Mouse (Mus musculus) left cerebral cortex, adult 2 months (tissue): ENCODE results near the gene Abcf2. TPM values are rescaled to one million over a fixed set of nuclear protein-coding genes. Genes with fewer than 3 reads are reported as not detected.
A peak's percentile ranks its signal among the peaks of the same experiment; 100 is the strongest.

Source experiments
- DNase-seq, 2 experiments: peaks; one replicate each; pipeline ENCODE4 v3.0.0; 2021 to 2022; ENCODE audit warnings: low spot score in 2 of 2, mixed read lengths in 1 of 2; ENCODE audit errors: extremely low spot score in 1 of 2
- H3K27ac ChIP-seq: fragments of 200-600 bp; 2 replicates; pipeline ENCODE4 v1.8.1; 2022
- H3K4me3 ChIP-seq: fragments of 200-600 bp; 2 replicates; pipeline ENCODE4 v1.8.1; 2022
- CTCF ChIP-seq: fragments of 200-600 bp; IDR thresholded peaks from 2 replicates; pipeline ENCODE4 v1.8.1; 2022; ENCODE audit warnings: antibody characterized with exemption, mild to moderate bottlenecking, moderate library complexity
- intact Hi-C: fragments of 180-260 bp; cut with DNase I; formaldehyde crosslinking; loops from one replicate; pipeline ENCODE4 v1.15.1; 2025
- microRNA-seq, 2 experiments: library from miRNA; unstranded; fragments of <30 nt; microRNA quantifications; one replicate each; pipeline ENCODE4 v1.2.0; 2021
- total RNA-seq, 2 experiments: library from RNA; stranded (reverse); gene quantifications; 2 replicates each; pipeline ENCODE4 v1.2.3; 2021

The Abcf2 gene
- total RNA-seq, 2 experiments from 2014 or later = 82.4 to 89.0 TPM

DNA sequence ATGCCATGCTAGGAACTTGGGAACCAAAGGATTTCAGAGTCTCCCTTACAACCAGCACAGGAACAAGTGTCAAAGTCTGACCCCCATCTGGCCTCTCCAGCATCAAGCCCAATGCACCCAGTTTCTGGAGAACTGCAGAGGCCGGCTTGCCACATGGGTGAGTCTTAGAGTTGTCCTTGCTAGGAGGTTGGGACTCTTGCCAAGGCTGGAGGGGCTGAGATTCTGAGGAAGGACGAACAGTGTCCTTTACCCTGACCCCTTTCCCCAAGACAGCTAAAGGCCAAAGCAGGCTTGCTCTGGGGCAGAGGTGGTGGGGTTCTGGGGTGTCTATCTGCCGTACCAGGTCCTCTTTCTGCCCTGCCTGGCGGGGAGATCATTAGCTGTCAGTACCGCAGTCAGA is 40.8 kb downstream of the Abcf2 start:
- H3K4me3 ChIP-seq = no peak overlapping the region

DNA sequence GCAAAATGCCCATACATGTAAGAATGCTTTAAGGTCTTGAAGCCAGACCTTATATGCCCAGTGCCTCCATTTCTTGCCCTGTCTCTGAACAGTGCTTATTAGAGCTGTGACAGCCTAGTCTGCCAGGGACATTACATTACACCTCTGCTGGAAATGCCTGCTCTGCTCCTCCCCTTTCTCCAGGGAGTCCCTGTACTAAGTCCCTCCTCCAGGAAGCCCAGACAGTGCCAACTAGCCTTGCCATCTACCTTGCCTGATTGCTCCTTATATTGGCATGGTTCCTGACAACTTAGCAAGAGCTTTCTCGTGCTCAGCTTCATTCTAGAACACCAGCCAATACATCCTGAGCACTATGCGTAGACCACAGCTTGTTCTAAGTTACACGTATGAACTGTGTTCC is 41.5 kb downstream of the Abcf2 start:
- no peak overlapping the region for H3K4me3 ChIP-seq
- H3K27ac ChIP-seq = no peak overlapping the region
- DNase-seq = no peak
- intact Hi-C loops = no loop called here
- TF ChIP-seq CTCF = no peak

More for the DNA sequence above, 40.8 kb downstream of the Abcf2 start:
- intact Hi-C loops = no loop called here
- no peak for TF ChIP-seq CTCF
- no peak for DNase-seq
- H3K27ac ChIP-seq = no peak overlapping the region

DNA sequence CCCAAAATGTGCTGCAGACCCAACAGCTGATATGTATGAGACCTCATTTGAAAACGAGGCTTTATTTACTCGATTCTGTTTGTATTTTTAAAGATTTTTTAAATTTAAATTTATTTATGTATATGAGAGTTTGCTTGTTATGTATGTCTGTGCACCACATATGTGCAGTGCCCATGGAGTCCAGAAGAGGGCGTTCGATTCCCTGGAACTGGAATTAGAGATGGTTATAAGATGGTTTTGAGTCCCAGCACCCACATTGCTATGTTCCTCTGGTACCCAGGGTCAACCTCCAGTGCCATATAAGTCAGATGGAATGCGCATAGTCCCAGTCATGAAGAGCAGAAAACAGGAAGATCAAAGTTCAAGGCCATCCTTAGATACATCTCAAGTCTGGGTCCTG is 43.0 kb downstream of the Abcf2 start:
- peak; percentile 21 for TF ChIP-seq CTCF
- DNase-seq = no peak
- Histone ChIP-seq H3K27ac (no peak overlapping the region), H3K4me3 (no peak overlapping the region)
- intact Hi-C loops = loop anchor here (5.0 kb wide), 1 partner anchor 118 kb away; no protein-coding TSS in a partner anchor

DNA sequence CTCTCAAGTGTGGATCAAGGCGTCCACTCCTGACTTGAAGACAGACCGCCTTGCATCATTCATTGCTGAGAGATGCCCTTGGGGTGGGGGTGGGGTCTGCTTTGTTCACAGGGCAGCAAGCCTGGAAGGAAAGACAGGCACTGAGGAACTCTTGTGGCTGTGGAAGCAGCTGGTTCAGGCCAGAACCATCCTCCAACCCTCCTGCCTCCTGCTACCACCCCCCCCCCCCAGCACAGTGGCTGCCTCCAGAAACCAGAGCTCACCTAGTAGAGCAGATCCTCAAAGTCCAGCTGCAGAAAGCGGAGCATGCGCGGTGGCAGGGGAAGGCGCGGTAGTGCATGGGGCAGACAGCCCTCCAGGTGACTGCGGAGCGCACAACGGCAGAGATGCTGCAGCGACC is 43.9 kb downstream of the Abcf2 start:
- no peak for TF ChIP-seq CTCF
- intact Hi-C loops = loop anchor here (5.0 kb wide), 1 partner anchor 119 kb away; no protein-coding TSS in a partner anchor
- no peak overlapping the region for H3K4me3 ChIP-seq
- DNase-seq = no peak
- no peak overlapping the region for H3K27ac ChIP-seq

DNA sequence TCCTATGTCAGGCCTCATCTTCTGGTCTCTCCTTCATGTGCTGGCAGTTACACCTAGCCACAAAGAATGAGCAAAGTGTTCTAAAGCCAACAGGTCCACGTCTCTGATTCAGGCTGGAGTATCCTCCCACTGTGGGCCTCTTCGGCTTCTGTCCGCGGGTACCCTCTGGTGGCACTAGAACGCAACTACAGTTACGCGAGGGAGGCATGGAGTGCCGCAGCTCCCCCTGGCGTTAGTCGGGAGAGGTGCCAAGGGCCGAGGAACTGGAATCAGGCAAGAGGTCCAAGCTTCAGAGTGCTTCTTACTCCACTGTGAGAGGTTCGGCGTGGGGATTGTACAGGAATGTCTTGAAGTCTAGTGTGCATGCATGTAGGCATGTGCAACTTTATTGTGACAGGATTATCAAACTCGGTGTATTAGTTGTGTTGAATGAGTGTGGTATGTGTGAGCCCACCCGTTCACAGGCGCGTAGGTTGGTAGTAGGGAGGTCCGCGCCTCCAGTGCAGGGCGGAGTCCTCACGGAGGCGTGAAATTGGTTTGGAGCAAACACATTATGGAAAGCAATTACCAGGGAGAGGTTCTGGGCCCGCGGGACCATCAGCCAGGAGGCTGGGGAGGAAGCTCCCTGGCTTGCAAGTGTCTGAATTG is 47.1 kb downstream of the Abcf2 start:
- DNase-seq = peak; percentile 89 to 95
- TF ChIP-seq CTCF = no peak; the same call in none of the 2 replicates
- H3K27ac ChIP-seq = no peak overlapping the region
- no peak overlapping the region for H3K4me3 ChIP-seq
- intact Hi-C loops = loop anchor here (2.0 to 5.0 kb wide), 2 partner anchors 47 to 122 kb away; no protein-coding TSS in a partner anchor

DNA sequence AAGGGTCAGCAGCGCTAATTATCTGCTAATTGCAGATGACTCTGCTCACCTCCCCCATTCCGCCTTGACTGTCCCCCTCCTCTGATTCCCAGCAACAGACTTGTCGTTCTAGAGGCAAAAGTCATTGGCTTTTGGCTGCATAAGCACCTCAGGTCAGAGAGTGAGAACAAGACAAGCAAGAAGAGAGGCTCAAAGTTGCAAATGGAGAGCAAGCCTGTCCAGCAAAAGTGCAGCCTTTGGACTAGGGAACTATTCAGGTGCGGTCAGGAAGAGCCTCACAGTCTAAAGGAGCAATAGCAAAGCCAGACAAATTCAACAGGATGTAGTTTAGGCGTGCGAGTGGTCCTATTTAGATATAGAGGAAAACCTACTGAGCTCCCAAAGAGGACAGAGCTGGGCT is 49.5 kb downstream of the Abcf2 start:
- Histone ChIP-seq H3K4me3 (no peak overlapping the region), H3K27ac (no peak overlapping the region)
- no peak for DNase-seq
- TF ChIP-seq CTCF = no peak
- intact Hi-C loops = no loop called here

DNA sequence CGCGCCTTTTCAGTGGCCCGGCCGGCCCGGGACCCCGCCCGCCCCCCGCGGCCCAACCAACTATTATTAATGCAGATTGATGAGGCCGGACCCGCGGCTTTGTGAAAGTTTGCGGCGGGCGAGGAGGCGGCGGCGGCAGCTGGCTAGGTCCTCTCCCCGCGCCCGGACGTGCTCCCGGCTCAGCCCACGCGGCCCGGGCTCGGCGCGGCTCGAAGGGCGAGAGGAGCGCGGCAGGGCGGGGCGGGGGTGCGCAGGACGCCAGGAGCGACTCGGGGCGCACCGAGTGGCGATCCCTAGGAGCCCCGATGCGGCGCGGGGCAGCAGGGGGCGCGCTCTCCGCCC is 50.4 kb downstream of the Abcf2 start, which contains the start of gene Gbx1:
Gene Gbx1, minus strand, starts transcription at position 314 of the 342 bp plus-strand sequence.
- intact Hi-C loops = no loop called here
- TF ChIP-seq CTCF = peak; percentile 7
- Histone ChIP-seq H3K27ac (no peak within 1 kb of the TSS), H3K4me3 (peak within 1 kb of the TSS; percentile 35)
- no peak for DNase-seq

DNA sequence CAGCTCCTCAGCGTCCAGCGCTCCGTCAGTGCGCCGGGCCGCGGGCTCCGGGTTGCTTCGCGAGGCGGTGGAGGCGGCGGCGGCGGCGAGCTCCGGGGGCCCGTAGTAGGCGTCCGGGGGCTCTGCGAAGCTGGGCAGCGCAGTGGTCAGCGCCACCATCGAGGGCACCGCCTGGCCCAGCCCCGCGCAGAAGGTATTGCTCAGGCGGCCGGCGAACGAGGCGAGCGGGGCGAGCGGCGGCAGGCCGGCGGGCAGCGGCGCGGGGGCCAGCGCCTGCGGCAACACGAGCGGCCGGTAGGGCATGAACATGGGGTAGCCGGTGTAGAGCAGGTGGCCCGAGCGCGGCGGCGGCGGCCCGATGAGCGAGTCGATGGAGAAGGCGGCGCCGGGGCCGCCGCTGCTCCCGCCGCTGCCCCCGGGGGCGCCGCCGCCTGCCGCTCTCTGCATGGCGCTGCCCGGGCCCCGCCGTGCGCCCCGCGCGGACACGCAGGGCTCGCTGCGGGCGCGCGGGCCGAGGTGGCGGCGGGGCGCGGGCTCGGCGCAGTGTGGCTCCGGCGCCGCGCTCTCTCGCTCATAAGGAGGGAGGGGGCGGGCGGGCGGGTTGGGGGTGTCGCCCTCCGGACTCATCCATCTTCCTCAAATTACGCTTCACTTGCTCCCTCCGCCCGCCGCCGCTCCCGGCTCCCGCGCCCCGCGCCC is 50.9 kb downstream of the Abcf2 start:
- Histone ChIP-seq H3K27ac (no peak overlapping the region), H3K4me3 (peak overlapping the region; percentile 35)
- no peak; the same call in 1 of the 2 replicates for TF ChIP-seq CTCF
- no peak for DNase-seq
- intact Hi-C loops = no loop called here

DNA sequence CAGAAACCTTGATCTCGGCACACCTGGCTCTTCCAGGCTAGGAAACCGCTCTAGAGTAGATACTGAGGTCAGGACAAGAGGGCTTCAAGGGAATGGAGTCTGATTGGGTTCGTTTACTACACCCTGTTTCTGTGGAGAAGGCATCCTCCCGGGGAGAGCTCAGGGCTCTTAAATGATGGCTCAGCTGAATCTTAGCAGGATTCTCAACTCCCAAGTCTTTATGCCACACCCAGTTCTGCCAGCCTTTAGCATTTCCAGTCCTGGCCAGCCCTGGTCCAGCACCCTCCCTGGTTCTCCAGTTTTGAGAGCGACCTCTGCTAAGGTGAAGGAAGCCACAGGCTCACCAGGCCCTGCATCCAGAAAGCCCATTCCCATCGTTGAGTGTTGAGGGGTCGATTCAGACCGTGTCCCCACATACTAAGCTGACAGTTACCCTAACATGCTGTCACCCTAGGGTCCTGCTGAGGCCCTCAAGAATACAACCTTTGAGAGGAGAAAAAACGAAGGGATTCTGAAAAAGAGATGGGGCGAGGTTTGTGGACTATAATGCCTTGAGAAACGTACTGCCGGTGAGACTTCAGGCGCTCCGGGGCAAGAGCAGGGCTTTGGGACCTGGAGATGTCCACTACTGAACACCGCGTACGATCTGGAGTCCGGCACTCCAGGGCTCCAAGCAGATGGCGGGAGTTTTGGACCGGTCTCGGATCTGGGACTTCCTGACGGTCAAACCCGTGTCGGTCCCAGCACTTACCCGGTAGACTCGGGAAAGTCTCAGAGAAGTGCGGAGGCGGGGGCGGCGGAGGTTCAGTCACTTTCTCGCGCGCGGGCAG is 51.7 kb downstream of the Abcf2 start:
- TF ChIP-seq CTCF = no peak
- Histone ChIP-seq H3K4me3 (no peak overlapping the region; the same call in 1 of the 2 replicates), H3K27ac (no peak overlapping the region)
- intact Hi-C loops = no loop called here
- DNase-seq = no peak

DNA sequence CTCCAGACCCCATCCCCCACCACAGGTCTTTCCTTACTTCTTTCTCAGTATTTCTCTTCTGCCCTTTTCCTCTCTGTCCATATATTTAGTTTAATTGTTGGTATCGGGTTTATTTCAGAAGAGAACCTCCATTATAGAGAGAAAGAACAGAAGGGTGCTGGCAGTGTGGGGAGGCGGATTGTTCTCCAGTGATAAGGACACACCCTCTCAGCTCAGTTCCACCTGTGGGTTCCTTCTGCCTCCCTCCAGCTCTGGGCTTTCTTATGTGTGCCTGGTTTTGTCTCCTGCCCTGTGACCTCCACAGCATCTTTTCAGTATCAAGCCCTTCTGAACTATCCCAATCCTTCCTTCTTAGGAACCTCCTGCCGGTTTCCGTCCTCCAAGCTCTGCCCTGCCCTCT is 52.7 kb downstream of the Abcf2 start:
- intact Hi-C loops = no loop called here
- DNase-seq = no peak
- Histone ChIP-seq H3K4me3 (no peak overlapping the region), H3K27ac (no peak overlapping the region)
- no peak for TF ChIP-seq CTCF

DNA sequence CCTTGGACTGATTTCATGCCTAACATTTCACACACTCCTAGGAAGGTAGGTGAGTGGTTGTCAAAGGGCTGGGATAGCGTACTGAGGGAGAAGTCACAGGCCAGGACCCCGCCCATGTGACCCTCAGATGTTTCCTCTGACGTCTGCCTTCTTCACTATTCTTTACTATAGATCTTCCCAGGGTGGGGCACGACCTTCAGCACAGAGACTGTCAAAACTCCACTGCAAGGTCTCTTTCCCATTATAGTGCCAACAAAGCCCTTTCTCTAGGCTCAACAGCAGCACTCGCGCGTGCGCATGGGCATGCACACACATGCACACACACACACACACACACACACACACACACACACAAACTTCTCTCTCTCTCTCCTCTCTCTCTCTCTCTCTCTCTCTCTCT is 53.5 kb downstream of the Abcf2 start:
- H3K4me3 ChIP-seq = no peak overlapping the region
- no peak for TF ChIP-seq CTCF
- intact Hi-C loops = no loop called here
- DNase-seq = no peak
- H3K27ac ChIP-seq = no peak overlapping the region

DNA sequence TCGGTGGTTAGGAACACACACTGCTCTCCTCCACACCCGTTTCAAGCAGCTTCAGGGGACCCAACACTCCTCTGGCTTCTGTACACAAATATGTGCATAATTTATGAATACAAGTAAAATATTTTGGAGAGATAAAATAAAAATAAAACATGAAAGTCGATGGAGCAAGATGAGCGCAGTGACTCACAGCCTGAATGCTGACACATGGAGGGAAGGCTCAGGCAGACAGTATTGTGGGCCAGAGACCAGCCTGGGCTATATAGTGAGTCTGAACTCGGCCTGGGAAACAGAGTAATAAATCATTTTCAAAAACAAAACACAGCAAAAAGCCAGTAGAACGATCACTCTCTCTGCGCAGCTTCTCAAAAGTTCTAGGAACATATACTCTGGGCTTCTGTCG is 55.9 kb downstream of the Abcf2 start:
- intact Hi-C loops = no loop called here

More for the DNA sequence above, 55.9 kb downstream of the Abcf2 start:
- TF ChIP-seq CTCF = no peak
- H3K4me3 ChIP-seq = no peak overlapping the region
- no peak for DNase-seq
- H3K27ac ChIP-seq = no peak overlapping the region

Small RNA genes within 50 kb of the gene (microRNA-seq; reads per million reads assigned to microRNA genes)
- gene Mir671 = 2,142 to 2,719 reads per million in 2 experiments

Other genes with a start within 250 kb of the Abcf2 start
- gene Kcnh2, start 225.9 kb downstream of the Abcf2 start, total RNA-seq = 10 to 100 TPM; 28.6 to 32.8 TPM
- gene Nos3, start 212.7 kb downstream of the Abcf2 start, total RNA-seq = 1 to 10 TPM; 8.8 to 9.3 TPM
- gene Atg9b, start 185.3 kb downstream of the Abcf2 start, total RNA-seq = 1 to 10 TPM; 4.0 to 4.2 TPM
- gene Abcb8, start 183.8 kb downstream of the Abcf2 start, total RNA-seq = 10 to 100 TPM; 45.3 to 54.9 TPM
- under 1 TPM in 1 of 2 experiments, not detected in 1; 0.36 TPM for gene Asic3, start 164.1 kb downstream of the Abcf2 start, total RNA-seq
- 100 to 1,000 TPM; 118 to 129 TPM for gene Cdk5, start 153.9 kb downstream of the Abcf2 start, total RNA-seq
- gene Slc4a2, start 153.6 kb downstream of the Abcf2 start, total RNA-seq = 10 to 100 TPM; 31.0 to 33.8 TPM
- gene Fastk, start 132.2 kb downstream of the Abcf2 start, total RNA-seq = 100 to 1,000 TPM; 128 to 134 TPM
- 10 to 100 TPM; 26.1 to 28.7 TPM for gene Tmub1, start 129.6 kb downstream of the Abcf2 start, total RNA-seq
- 100 to 1,000 TPM; 527 to 560 TPM for gene Agap3, start 125.3 kb downstream of the Abcf2 start, total RNA-seq
- gene Gbx1, start 50.3 kb downstream of the Abcf2 start, total RNA-seq = under 1 TPM; 0.09 to 0.56 TPM
- not detected for gene Asb10, start 36.5 kb downstream of the Abcf2 start, total RNA-seq
- gene 4931409K22Rik, start 20.7 kb downstream of the Abcf2 start, total RNA-seq = under 1 TPM in 1 of 2 experiments, not detected in 1; 0.14 TPM
- 10 to 100 TPM; 72.6 to 78.4 TPM for gene Chpf2, start 9.3 kb upstream of the Abcf2 start, total RNA-seq
- gene Smarcd3, start 46.9 kb upstream of the Abcf2 start, total RNA-seq = 10 to 100 TPM; 90.4 to 97.4 TPM
- 10 to 100 TPM; 74.2 to 77.3 TPM for gene Nub1, start 108.1 kb upstream of the Abcf2 start, total RNA-seq
- gene Wdr86, start 153.3 kb upstream of the Abcf2 start, total RNA-seq = under 1 TPM; 0.37 to 0.86 TPM
- gene Crygn, start 180.5 kb upstream of the Abcf2 start, total RNA-seq = 1 to 10 TPM in 1 of 2 experiments, not detected in 1; 2.0 TPM